Mouse (Mus musculus): Measurements from ENCODE around the gene Nccrp1. TPM values are rescaled to one million over a fixed set of nuclear protein-coding genes. Genes with fewer than 3 reads are reported as not detected.
A peak's percentile ranks its signal among the peaks of the same experiment; 100 is the strongest.

The Nccrp1 gene
- polyA plus RNA-seq (2015; fragmentation: Nextera tagmentation; extraction: Ambion mirVana): not detected in 2 replicates

DNA sequence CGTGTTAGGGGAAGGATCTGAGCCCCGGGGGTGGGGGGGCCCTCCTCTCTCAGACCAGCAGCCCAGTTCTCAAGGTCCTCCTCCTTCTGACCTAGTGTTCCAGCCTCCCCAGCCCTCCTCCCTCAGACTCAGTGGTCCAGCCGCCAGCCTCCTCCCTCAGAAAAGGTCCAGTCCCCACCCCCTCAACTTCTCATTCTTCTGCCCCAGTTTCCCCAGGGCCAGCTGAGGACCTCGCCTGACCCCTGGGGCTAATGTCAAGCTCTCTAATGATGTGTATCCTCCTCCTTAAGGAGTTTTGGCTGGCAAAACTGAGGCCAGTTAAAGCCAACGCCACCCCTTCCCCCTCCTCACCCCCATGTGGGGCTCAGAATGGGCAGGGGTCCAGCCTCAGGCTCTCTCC, at the start of gene Nccrp1:
Nccrp1 (minus strand) TSS at position 101 of the 400 bp plus-strand sequence.
- Histone ChIP-seq H3K36me3 (ENCODE audit: control insufficient read depth, insufficient read depth) (no peaks in the 10 kb centered on the region), H3K4me1 (replicated peaks; ENCODE audit: control insufficient read depth, insufficient read depth, low read length) (no peaks in the 10 kb centered on the region), H3K27ac (ENCODE audit: low read depth, low read length) (no peak within 1 kb of the TSS), H3K9ac (ENCODE audit: low read depth, low read length) (no peak within 1 kb of the TSS), H3K4me3 (ENCODE audit: low read depth, low read length) (no peak within 1 kb of the TSS), H3K27me3 (replicated peaks; ENCODE audit: control insufficient read depth, insufficient read depth, low read length) (peaks cover 26% of the 10 kb centered on the region), H3K4me2 (replicated peaks; ENCODE audit: low read depth) (peak within 1 kb of the TSS; percentile 30), H3K9me3 (ENCODE audit: control insufficient read depth) (no peaks in the 10 kb centered on the region)
- 16% methylated on average over 5 of the region's 5 CpGs for WGBS
- no peak for ATAC-seq
- TF ChIP-seq CTCF (IDR thresholded peaks at IDR 0.05; ENCODE audit: low read depth): no peak

DNA sequence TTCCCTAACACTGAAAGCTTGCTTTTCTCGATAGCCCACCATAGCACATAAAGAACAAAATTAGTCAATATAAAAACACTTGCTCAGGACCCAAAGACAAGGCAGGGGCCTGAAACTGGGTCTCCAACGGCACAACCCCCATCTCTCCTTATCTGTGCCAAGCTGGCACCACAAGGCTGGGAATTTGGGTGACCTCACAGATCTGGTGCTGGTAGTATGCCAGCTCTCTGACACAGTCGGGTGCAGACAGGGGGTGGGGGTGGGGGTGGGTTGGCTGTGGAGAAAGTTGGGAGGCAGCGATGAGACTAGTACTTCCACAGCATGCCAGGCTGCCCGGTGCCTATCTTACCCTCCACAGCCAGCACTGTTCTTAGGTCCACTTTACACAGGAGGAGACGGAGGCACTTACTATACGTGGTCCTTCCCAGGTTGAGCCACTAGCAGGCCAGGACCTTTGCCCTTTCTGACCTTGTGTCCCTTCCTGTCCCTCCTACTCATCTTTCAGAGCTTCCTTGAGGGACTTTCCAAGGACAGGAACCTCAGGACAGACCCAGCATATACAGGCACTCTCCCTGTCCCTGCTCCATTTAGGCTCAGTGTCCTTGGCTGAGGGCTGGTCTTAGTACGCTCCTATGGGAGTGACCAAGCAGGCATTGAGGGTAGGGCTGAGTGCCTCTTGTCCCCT, 48.8 kb upstream of the Nccrp1 start:
- no peak for ATAC-seq
- Histone ChIP-seq H3K4me2 (replicated peaks; ENCODE audit: low read depth) (peak overlapping the region; percentile 87), H3K9ac (ENCODE audit: low read depth, low read length) (0 out of 2 replicates have a peak overlapping the region, but pooled peaks have one; percentile 7), H3K4me3 (ENCODE audit: low read depth, low read length) (peak overlapping the region; percentile 77; the same call in 1 of the 2 replicates), H3K36me3 (ENCODE audit: control insufficient read depth, insufficient read depth) (no peaks in the 10 kb centered on the region), H3K27me3 (replicated peaks; ENCODE audit: control insufficient read depth, insufficient read depth, low read length) (no peaks in the 10 kb centered on the region), H3K27ac (ENCODE audit: low read depth, low read length) (peak overlapping the region; percentile 90), H3K9me3 (ENCODE audit: control insufficient read depth) (no peaks in the 10 kb centered on the region), H3K4me1 (replicated peaks; ENCODE audit: control insufficient read depth, insufficient read depth, low read length) (peaks cover 25% of the 10 kb centered on the region)
- WGBS: 64% methylated on average over 8 of the region's 8 CpGs
- no peak for TF ChIP-seq CTCF (IDR thresholded peaks at IDR 0.05; ENCODE audit: low read depth)

DNA sequence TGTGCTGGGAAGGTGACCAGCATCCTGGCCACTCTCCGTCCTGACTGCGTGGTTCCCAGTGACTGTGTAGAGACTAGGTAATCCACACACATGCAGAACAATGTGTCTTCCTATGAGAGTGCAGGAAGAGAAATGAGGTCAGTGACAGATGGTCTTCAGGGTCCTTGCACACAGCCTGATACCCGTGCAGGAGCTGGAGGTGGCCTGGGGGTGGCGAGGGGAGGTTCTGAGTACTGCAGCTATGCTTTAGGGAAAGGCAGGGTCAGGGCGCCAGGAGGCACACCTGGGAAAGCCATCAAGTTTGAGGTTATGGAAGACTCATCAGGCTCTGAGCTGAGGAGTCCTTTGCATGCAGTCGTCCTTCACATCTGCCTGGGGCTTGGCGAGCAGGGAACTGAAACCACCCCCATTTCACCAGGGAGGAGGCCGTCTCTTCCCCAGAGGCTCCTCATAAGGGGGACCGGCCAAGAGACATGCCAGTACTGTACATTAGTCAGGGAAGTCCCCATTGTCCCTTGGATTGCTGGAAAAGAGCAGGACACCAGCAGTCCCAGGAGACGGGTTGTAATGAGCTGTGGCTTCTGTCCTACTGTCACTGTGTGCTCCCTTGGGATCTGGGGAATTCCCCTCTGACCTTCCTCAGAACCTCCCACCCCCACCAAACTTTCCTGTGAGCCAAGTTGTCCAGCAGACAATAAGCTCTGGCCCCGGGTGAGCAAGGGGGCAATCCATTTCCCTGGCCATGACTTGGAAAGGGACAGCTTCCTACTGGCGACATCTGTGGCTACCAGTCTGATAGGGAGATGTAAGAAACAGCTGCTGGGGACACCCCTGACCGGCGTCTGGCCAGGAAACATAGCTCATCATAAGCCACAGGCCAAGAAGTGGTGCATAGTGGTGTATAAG, 46.4 kb upstream of the Nccrp1 start:
- Histone ChIP-seq H3K27ac (ENCODE audit: low read depth, low read length) (no peak overlapping the region), H3K9ac (ENCODE audit: low read depth, low read length) (no peak overlapping the region), H3K4me1 (replicated peaks; ENCODE audit: control insufficient read depth, insufficient read depth, low read length) (peaks cover 27% of the 10 kb centered on the region), H3K36me3 (ENCODE audit: control insufficient read depth, insufficient read depth) (no peaks in the 10 kb centered on the region), H3K27me3 (replicated peaks; ENCODE audit: control insufficient read depth, insufficient read depth, low read length) (no peaks in the 10 kb centered on the region), H3K4me2 (replicated peaks; ENCODE audit: low read depth) (no peak overlapping the region), H3K9me3 (ENCODE audit: control insufficient read depth) (no peaks in the 10 kb centered on the region), H3K4me3 (ENCODE audit: low read depth, low read length) (no peak overlapping the region)
- ATAC-seq: no peak
- no peak for TF ChIP-seq CTCF (IDR thresholded peaks at IDR 0.05; ENCODE audit: low read depth)
- 43% methylated on average over 14 of the region's 14 CpGs for WGBS

DNA sequence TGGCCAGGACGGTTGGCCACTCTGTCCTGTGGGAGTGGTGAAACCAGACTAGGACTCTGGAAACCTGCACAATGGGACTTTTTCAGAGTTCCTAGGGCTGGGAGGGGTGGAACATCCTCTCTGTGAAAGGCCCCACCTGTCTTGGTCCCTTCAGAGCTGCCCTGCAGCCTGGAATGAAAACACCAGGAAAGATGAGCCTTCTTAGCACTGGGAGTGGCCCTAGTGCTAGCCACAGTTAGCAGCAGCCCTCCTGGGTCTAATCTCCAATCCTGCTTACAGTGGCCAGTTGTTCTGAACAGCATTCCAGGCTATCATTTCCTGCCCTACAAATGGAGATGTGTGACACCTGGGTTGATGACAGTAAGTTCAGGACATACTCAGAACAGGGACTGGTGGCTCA, 44.8 kb upstream of the Nccrp1 start:
- Histone ChIP-seq H3K9ac (ENCODE audit: low read depth, low read length) (no peak overlapping the region), H3K27me3 (replicated peaks; ENCODE audit: control insufficient read depth, insufficient read depth, low read length) (no peaks in the 10 kb centered on the region), H3K4me3 (ENCODE audit: low read depth, low read length) (no peak overlapping the region), H3K36me3 (ENCODE audit: control insufficient read depth, insufficient read depth) (no peaks in the 10 kb centered on the region), H3K4me2 (replicated peaks; ENCODE audit: low read depth) (no peak overlapping the region), H3K27ac (ENCODE audit: low read depth, low read length) (no peak overlapping the region), H3K9me3 (ENCODE audit: control insufficient read depth) (no peaks in the 10 kb centered on the region), H3K4me1 (replicated peaks; ENCODE audit: control insufficient read depth, insufficient read depth, low read length) (peaks cover 28% of the 10 kb centered on the region)
- no peak for TF ChIP-seq CTCF (IDR thresholded peaks at IDR 0.05; ENCODE audit: low read depth)
- no peak for ATAC-seq
- 47% methylated on average over 1 of the region's 1 CpGs for WGBS

DNA sequence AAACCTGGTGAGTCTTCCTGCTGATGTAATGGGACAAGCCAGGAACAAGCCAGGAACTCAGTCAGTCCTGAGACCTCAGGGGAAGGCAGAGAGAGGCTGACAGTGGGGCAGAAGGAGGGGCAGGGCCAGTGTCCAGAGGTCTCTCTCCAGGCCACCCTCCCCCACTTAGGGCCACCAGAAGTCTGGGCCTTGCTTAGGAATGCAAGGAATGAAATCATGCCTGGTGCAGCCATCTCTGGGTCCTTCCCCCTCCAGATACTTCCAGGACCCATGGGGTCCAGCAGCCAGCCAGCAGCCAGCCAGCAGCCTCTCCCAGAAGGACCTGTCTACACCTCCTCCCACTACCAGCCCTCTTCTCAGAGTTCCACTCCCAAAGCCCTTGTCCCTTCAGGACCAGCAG, 40.6 kb upstream of the Nccrp1 start:
- H3K4me3 ChIP-seq (ENCODE audit: low read depth, low read length): no peak overlapping the region
- no peak for ATAC-seq
- no peaks in the 10 kb centered on the region for H3K27me3 ChIP-seq (replicated peaks; ENCODE audit: control insufficient read depth, insufficient read depth, low read length)
- no peak for TF ChIP-seq CTCF (IDR thresholded peaks at IDR 0.05; ENCODE audit: low read depth)
- no peaks in the 10 kb centered on the region for H3K36me3 ChIP-seq (ENCODE audit: control insufficient read depth, insufficient read depth)
- no peak overlapping the region for H3K9ac ChIP-seq (ENCODE audit: low read depth, low read length)
- H3K27ac ChIP-seq (ENCODE audit: low read depth, low read length): no peak overlapping the region
- H3K4me1 ChIP-seq (replicated peaks; ENCODE audit: control insufficient read depth, insufficient read depth, low read length): peaks cover 25% of the 10 kb centered on the region; the same call in 1 of the 2 replicates
- H3K9me3 ChIP-seq (ENCODE audit: control insufficient read depth): no peaks in the 10 kb centered on the region
- H3K4me2 ChIP-seq (replicated peaks; ENCODE audit: low read depth): no peak overlapping the region

DNA sequence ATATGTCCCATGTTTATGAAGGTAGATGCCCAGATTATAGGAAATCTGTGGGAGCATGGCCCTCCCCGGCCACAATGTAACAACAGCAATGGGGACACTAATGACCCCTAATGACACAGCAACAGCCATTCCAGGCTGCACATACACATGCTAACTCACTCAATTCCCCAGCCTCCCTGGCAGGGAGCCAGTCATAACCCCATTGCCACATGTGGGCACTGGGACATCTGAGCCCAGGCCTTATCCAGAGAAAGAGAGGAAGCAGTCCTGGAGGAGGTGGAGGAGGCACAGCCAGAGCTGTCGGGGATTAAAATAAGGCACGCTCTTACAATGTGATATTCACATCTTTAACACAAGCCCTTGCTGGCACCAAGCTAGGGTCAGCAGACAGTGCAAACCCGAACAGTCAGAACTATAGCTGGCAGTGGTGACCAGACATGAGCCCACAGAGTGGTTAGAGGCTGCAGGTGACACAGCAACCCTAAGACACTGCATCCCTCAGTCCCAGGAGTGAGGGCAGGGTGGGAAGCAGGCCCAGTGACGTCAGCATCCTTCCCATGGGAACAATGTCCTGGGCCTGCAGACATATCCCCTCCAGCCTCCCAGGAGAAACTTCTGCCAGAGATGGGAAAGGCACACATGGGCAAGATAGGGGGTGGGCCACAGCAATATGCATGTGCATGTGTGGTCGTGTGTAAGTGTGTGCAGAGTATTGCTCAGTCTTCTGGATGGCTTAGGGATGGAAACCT, 39.8 kb upstream of the Nccrp1 start:
- no peak overlapping the region for H3K9ac ChIP-seq (ENCODE audit: low read depth, low read length)
- H3K9me3 ChIP-seq (ENCODE audit: control insufficient read depth): no peaks in the 10 kb centered on the region
- no peak overlapping the region for H3K4me2 ChIP-seq (replicated peaks; ENCODE audit: low read depth)
- no peaks in the 10 kb centered on the region for H3K36me3 ChIP-seq (ENCODE audit: control insufficient read depth, insufficient read depth)
- no peak overlapping the region for H3K4me3 ChIP-seq (ENCODE audit: low read depth, low read length)
- 48% methylated on average over 6 of the region's 6 CpGs for WGBS
- no peak overlapping the region for H3K27ac ChIP-seq (ENCODE audit: low read depth, low read length)
- H3K27me3 ChIP-seq (replicated peaks; ENCODE audit: control insufficient read depth, insufficient read depth, low read length): no peaks in the 10 kb centered on the region
- H3K4me1 ChIP-seq (replicated peaks; ENCODE audit: control insufficient read depth, insufficient read depth, low read length): peaks cover 19% of the 10 kb centered on the region; the same call in 1 of the 2 replicates
- no peak for TF ChIP-seq CTCF (IDR thresholded peaks at IDR 0.05; ENCODE audit: low read depth)
- ATAC-seq: no peak

All from intestine, postnatal 0 days (tissue).